Mouse (Mus musculus): ENCODE data around the gene Dlx3. TPM values are rescaled to one million over a fixed set of nuclear protein-coding genes. Genes with fewer than 3 reads are reported as not detected.

Gene Dlx3
- total RNA-seq, 2 experiments from 2014 or later: 0.34 to 0.60 TPM

DNA sequence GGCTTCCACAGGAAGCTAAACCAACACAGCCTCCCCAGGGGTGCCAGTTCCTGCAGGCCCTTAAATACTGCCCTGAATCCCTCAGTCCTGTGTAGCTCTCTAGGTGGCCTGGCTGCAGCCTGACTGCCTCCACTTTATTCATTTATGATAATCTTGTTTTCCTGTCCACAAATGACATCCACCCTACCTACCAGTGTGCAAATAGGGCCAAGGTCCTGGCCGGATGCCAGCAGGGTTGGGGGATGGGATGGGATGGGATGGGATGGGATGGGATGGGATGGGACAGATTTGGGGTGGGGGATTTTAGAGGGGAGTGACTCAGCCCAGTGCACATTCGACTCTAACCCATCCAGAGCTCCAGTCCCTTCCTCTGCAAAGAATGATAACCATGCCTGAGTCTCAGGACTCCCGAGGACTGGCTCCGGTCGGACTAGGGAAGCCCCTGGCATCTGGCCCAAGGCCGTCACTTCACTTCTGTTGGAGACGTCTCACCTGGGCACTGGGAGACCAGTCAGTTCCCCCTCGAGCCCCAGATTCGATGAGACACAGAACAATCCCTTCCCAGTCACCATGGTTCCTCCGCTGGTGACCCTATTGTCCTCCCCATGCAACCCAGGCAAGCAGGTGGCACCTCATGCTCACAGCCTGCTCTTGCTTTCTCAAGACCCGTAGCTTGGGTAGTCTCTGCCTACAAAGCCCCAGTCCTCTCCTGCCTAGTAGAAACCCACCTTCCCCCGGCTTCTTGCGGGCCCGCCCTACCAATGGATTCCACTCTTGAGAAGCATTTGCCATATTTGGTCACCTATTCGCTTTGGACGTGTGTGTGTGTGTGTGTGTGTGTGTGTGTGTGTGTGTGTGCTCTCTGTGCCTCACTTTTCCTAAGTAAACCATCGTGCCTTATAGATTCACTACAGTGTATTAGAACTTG, 32.4 kb upstream of the Dlx3 start:
- DNase-seq (ENCODE audit: low spot score in 2 of 2): no peak

GRCm38 (mm10) chr11:95088286-95088685, 31.6 kb upstream of the Dlx3 start:
- DNase-seq (ENCODE audit: low spot score in 2 of 2): no peak

GRCm38 (mm10) chr11:95088857-95089779, 30.8 kb upstream of the Dlx3 start:
- DNase-seq (ENCODE audit: low spot score in 2 of 2): no peak

GRCm38 (mm10) chr11:95093077-95093476, 26.8 kb upstream of the Dlx3 start:
- DNase-seq (ENCODE audit: low spot score in 2 of 2): no peak

DNA sequence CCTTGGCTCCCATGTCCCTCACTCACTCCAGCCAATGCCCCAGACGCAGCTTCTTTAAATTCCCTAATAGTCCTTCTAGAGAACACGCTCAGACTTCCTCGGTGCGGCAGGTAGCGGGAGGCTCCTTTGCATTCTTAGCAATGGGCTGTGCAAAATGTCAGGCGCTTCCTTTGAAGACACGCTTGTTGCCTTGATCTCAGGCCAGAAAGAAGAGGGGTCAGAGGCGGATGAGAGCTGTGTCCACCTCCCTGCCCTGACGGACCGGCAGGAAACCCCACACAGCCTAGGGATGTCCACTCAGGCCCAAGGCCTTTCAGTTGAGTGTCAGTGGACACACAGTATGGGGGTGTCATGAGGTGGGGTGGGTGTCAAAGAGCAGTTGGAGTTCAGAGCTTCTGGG, 24.3 kb upstream of the Dlx3 start:
- DNase-seq (ENCODE audit: low spot score in 2 of 2): no peak

DNA sequence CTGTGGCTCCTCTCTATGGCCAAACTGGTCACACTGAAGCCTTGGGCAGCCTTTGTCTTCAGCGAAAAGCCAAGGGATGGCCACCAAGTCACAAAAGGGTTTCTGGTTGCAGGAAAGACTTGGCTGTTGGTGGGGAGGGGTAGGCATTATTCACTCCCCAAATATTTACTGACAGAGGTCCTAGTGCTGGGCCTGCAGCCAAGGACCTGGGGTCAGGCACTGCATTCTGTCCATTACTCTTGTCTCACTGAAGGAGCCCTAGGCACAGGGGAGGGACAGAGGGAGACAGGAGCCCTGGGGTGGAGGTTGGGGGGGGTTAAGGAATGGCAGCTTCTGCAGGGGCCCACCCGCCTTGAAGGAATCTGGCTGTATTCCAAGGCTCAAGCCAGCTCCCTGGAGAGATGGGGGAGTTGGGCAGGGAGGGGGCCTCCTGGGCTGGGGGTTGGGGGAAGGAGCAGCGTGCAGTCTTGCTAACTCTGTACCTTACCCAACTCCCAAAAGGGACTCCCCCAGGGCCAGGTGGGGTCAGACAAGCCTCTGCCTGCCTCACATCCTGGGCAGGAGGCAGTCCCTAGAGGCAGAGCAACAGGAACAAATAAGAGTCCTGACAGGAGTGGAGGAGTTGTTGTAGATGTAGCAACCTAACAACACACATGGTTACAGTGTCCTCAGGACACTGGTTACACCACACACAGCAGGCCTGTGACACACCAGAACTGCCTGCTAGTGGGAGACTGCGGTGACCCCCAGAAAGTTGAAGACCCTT, 23.1 kb upstream of the Dlx3 start:
- DNase-seq (ENCODE audit: low spot score in 2 of 2): no peak

DNA sequence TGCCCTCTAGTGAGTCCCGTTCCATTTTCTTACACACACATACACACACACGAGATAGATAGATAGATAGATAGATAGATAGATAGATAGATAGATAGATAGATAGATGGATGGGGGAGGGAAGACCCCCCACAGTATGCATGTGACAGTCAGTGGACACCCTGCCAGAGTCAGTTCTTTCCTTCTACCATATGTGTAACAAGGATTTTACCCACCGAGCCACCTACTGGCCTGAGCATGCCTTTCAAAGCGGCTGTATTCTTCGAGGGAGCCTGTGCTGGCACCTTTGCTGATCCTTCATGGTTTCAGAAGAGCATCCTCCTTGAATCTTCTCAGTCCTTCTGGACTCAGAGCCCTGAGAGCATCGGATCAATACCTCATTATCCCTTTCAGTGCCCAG, 22.0 kb upstream of the Dlx3 start:
- DNase-seq (ENCODE audit: low spot score in 2 of 2): no peak

DNA sequence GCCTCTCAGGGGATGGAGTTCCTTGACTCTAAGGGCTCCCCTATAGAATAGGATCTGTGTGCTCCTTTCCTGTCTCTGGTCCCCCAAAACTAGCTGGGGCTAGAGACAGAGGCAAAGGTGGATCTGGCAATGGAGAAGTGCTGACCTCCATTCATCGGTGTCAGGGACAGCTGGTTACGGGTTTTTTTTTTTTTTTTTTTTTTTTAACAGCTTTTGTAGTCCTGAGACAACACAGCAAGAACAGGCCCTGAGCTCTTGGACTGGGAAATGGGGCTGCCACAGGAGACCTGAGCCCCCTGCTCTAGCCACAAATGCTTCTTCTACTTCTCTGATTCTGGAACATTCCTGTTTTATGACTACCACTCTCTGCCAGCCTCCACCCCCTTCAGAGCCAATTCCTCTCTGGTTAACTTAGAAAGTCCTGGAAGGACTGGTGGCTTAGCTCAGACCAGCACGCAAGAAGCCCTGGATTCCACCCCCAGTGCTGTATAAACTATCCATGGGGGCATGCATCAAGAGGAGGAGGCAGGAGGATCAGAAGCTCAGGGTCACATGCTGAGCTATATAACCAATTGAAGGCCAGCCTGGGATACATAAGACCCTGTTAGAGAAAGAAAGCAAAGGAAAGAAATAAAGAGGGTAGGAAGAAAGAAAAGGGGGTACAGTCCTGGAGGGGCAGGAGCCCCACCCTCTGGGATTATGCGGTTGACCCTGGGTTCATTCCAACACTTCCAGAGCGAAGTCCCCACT, 21.4 kb upstream of the Dlx3 start:
- no peak for DNase-seq (ENCODE audit: low spot score in 2 of 2)

DNA sequence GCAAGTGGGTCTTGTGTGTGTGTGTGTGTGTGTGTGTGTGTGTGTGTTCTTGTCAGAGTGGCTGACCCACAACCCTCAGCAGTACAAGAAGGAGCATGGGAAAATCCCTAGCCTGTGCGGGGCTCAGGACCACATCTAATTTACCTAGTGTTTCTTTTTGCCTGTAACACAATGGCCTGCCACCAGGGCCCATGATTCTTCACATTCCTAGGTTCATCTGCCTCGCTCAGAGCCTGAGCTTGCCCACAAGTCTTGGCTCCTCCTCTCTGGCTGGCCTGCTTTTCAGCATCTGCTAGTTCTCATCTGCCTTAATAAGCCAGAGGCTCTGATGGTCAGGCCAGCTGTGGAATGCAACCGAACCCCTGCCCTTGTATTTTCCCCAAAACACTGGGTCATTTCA, 19.5 kb upstream of the Dlx3 start:
- DNase-seq (ENCODE audit: low spot score in 2 of 2): peak in 1 of 2 experiments; percentile 51

GRCm38 (mm10) chr11:95101071-95101788, 18.7 kb upstream of the Dlx3 start:
- no peak for DNase-seq (ENCODE audit: low spot score in 2 of 2)

- no peak for DNase-seq (ENCODE audit: low spot score in 2 of 2)
Measured at GRCm38 (mm10) chr11:95102161-95102904, 17.6 kb upstream of the Dlx3 start.

DNA sequence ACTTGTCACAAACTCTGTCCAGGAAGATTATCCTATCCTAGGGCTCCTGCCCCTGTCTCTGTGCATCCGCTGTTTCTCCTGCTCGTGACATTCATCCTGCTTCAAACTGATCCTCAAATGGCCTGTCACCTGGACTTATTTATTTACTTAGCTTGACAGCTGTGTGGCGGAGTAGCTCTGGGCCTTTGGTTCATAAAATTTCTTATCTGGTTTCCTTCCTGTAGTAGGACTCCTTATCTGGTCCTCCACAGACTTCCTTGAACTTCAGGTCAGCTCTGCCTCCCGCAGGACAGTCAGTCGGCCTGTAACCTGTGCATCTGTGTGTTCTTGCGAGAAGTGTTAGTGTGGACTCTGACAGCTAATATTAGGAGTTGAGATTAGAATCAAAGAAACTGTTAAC, 15.7 kb upstream of the Dlx3 start:
- DNase-seq (ENCODE audit: low spot score in 2 of 2): no peak

DNA sequence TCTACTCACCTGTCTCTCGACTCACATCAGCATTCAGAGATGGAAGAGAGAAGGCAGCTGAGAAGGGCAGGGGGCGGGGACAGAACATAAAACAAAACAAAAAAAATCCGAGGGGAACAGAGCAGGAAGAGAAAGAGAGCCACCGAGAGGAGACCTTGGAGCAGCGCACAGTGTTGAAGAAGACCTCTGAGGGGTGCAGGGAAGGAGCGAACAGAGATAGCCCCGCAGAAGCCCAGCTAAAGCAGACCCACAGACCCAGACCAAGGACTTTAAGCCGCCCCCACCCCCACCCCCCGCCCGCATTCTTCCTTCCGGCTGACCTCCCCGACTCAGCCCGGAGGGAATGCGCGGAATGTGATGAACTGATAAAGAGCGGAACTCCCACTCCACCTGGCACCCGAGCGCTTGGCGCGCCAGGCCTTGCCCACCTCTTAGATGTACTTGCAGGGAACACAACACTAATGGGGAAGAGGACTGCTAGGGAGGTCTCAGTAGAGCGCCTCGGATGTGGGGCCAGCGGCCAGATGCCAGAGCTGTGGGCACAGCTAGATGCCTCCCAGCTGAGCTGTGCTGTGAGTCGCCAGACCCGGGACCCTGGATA, 14.5 kb upstream of the Dlx3 start:
- DNase-seq (ENCODE audit: low spot score in 2 of 2): no peak

DNA sequence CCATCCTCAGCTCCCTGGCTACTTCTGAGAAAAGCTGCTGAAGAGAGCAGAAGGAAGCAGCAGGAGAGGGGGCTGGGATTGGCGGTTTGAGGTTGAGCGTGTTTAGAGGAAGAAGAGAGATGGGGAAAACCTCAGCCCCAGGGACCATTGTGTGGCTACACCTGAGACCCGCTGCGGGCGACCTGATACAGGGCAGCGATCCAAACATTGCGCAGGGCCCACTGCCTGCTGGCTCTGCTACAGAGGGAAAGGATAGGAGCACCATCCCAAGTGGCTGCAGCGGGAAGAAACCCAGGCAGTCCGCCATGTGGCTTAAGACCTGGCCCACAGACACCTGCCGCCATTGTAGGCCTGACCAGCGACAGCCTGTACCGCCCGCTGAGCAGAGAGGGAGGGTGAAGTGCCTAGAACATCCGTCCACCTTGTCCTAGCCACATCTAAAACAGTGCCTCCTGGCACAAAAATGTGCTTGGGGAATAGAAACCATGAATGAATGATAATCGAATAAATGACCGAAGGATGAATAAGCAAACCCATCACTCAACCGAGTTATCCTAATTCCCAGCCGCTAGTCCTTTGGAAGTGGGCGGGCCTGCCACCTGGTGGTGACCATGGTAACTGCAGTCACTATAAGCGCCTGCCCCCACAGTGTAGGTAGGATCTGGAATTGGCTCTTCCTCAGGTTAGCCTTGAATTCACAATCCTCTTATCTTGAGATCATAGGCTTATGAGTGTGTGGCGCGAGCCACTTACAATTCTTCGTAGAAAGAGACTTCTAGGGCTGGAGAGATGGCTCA, 13.3 kb upstream of the Dlx3 start:
- peak; percentile 58 to 73 for DNase-seq (ENCODE audit: low spot score in 2 of 2)

DNA sequence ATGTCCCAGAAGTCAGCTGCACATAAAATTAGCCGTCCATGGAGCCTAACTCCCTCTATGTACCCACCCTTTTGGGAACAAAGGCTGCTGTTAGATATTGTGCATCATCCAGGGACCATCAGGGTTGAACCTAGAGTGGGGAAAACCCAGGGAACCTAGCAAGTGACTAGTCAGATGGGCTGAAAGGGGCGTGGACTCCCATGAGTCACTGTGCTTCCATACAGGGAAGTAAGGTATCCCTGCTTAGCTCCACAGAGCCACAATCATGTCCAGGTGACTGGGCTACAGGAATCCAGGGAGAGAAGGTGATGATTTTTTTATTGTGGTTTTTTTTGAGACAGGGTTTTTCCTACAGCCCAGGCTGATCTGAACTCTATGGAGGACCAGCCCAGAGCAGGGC, 10.9 kb upstream of the Dlx3 start:
- DNase-seq (ENCODE audit: low spot score in 2 of 2): no peak

DNA sequence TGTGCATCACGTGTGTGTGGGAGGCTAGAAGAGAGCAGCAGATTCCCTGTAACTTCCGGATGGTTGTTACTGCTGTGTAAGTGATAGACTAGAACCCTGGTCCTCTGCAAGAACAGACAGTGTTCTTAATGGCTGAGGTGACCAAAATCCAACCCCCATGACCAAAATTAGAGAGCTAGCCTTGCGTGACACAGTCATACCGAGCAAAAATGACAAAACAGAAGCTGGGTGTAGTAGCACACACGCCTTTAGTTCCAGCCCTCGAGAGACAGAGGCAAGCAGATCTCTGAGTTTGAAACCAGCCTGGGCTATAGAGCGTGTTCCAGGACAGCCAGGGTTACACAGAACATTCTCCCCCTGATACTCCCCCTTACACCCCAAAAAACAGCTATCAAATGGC, 9.8 kb upstream of the Dlx3 start:
- no peak for DNase-seq (ENCODE audit: low spot score in 2 of 2)

DNA sequence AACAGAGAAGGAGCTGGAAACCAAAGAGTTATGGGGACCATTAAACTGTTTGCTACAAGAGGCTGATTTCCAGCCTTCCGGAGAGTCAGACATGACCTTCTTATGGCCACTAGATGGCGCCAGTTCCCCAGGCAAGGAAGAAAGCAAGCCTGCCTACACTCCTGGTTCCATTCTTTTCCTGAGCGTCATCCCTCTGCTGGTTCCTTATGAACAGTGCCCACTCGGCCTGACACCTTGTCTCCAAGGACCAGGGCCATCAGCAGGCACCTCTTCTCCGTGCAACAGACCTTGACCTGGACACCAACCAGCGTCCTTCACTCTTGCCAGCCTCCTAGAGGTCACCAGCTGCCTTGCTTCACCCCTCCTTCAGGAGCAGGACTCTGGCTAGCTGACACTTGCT, 2.9 kb upstream of the Dlx3 start:
- DNase-seq (ENCODE audit: low spot score in 2 of 2): peak in 1 of 2 experiments; percentile 64

DNA sequence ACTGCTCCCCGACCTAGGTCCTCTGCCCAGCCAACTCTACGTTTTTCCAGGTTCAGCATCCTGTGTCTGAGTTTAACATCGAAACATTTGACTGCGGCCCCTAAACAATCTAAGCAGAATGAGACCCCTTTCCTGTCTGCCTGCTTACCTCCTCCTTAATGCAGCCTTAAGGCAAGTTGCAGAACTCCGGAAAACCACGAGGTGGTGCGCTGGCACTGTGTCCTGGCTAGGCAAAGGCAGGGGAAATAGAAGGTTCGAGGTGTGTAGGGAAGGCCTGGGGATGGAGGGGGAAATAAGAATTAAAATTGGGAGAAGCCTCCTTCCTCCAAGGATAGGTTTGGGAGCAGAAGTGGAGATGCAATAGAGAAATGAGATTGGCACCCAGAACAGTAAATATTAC, 1.4 kb upstream of the Dlx3 start:
- peak; percentile 67 to 73 for DNase-seq (ENCODE audit: low spot score in 2 of 2)

Data from gastrocnemius, postnatal 4 days (tissue).